Mouse (Mus musculus) forebrain, embryonic 15.5 days (tissue): ENCODE measurements around the gene Klri1. TPM values are rescaled to one million over a fixed set of nuclear protein-coding genes. Genes with fewer than 3 reads are reported as not detected.
"Not testable (repeated sequence)": the region's sequence is repeated elsewhere in the genome, so short reads cannot be mapped to it uniquely, and the experiment has no call there.

Experiments used
- ATAC-seq: fragments of 200-750 bp; cut with Nextera tagmentation; replicated peaks from 2 replicates; pipeline ENCODE4 v1.8.0; 2017; ENCODE audit warnings: mild to moderate bottlenecking, moderate TSS enrichment, moderate library complexity
- H3K27ac ChIP-seq: fragments of 300-500 bp; sonication (generic); replicated peaks from 2 replicates; pipeline ENCODE4 v1.5.1; 2015; ENCODE audit warnings: mild to moderate bottlenecking, inconsistent platforms
- H3K27me3 ChIP-seq: fragments of 300-500 bp; sonication (generic); 2 replicates; pipeline ENCODE4 v1.6.1; 2015; ENCODE audit warnings: inconsistent platforms
- H3K36me3 ChIP-seq: fragments of 300-500 bp; sonication (generic); 2 replicates; pipeline ENCODE4 v1.6.1; 2015; ENCODE audit warnings: mild to moderate bottlenecking, inconsistent platforms
- H3K4me1 ChIP-seq: fragments of 300-500 bp; sonication (generic); 2 replicates; pipeline ENCODE4 v1.6.1; 2015; ENCODE audit warnings: inconsistent platforms
- H3K4me2 ChIP-seq: fragments of 300-500 bp; sonication (generic); replicated peaks from 2 replicates; pipeline ENCODE4 v1.6.1; 2015; ENCODE audit warnings: mild to moderate bottlenecking, inconsistent platforms
- H3K4me3 ChIP-seq: fragments of 300-500 bp; sonication (generic); 2 replicates; pipeline ENCODE4 v1.5.1; 2015; ENCODE audit warnings: mild to moderate bottlenecking, inconsistent platforms
- H3K9ac ChIP-seq: fragments of 300-500 bp; sonication (generic); replicated peaks from 2 replicates; pipeline ENCODE4 v1.6.1; 2015; ENCODE audit warnings: mild to moderate bottlenecking, inconsistent platforms
- H3K9me3 ChIP-seq: fragments of 300-500 bp; sonication (generic); 2 replicates; pipeline ENCODE4 v1.6.1; 2016; ENCODE audit warnings: inconsistent platforms
- WGBS: fragments of 180-500 bp; shearing (Covaris S2); methylation state at CpG from one replicate; pipeline ENCODE4 v1.1.7; 2015; ENCODE audit warnings: mixed read lengths; 5-methylcytosine and 5-hydroxymethylcytosine counted together
- polyA plus RNA-seq: library from polyadenylated mRNA; unstranded; fragments of >200 nt; fragmentation: Nextera tagmentation; extraction: Ambion mirVana; gene quantifications from 2 replicates; pipeline ENCODE4 v1.2.1, GENCODE M21; 2015

Gene Klri1
- polyA plus RNA-seq: not detected in 2 replicates

DNA sequence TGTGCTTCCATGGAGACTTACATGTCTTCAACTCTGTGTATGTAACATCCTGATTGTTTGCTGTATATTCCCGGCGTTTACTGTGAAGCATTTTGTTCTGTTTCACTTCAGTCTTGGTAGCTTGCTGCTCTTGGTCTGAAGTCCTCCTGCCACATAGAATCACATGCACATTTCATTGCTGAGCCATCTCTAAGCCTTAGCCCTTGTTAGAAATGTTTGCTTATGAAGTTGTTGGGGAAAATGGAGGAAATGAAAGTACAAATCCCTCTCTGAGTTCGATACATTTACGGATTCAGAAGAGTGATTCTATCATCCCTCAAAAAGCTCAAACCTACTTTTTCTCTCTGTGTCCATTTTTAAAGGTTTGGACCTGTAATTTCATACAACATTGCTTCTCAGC lies at the start of gene Klri1:
Klri1 (minus strand) TSS at position 101 of the 400 bp plus-strand sequence.
- Histone ChIP-seq H3K4me3 (no peak within 1 kb of the TSS), H3K4me1 (no peaks in the 10 kb centered on the region), H3K4me2 (no peak within 1 kb of the TSS), H3K27ac (no peak within 1 kb of the TSS), H3K27me3 (no peaks in the 10 kb centered on the region), H3K9me3 (no peaks in the 10 kb centered on the region), H3K9ac (no peak within 1 kb of the TSS), H3K36me3 (no peaks in the 10 kb centered on the region)
- 92% methylated on average over 4 of the region's 4 CpGs for whole genome bisulfite sequencing
- ATAC-seq: no peak

DNA sequence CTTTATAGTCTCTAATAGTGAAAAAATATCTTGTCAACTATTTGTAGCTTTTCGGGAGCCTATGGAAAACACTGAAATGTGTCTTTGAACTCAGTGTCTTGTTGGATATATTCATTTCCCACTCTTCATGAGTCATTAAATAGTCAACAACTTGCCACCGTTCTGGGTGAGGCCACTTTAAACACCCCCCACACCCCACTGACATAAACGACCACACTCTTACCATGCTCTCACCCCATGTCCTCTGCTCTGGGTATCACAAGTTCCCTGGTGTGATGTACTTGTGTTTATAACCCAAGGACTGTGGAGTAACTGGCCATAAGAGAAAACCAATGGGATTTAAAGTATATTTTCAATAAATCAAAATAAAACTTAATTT lies 30.7 kb upstream of the Klri1 start:
- WGBS: 78% methylated on average over 3 of the region's 3 CpGs
- no peak for ATAC-seq
- H3K9ac ChIP-seq: no peak overlapping the region

DNA sequence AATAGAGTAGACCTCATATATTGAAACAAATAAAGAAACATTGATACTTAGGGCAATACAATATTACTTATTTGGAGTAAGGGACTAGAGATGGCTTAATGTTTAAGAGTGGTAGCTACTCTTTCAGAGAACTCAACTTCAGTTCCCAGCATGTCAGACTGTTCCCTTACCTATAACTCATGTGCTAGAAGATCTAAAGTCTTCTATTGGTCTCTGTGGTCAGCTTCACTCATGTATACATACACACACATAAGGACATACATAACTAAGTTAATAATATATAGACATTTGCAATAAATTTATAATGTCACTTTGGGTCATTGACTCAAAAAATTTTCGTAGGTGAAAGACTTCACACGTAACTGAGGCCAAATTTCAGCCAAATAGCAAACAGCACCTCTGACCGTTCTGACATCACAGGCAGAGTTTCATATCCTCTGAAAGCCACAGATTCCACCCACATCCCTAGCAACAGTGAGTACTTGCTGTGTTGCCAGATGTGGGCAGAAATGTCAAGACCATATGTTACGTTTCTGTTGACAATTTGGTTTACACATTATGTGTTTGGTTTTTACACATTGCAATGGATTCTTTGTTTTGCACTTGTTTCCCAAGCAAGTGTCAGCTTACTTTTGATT lies 30.2 kb upstream of the Klri1 start:
- Histone ChIP-seq H3K4me2 (no peak overlapping the region), H3K36me3 (no peaks in the 10 kb centered on the region), H3K9ac (no peak overlapping the region), H3K4me1 (no peaks in the 10 kb centered on the region), H3K27ac (no peak overlapping the region), H3K27me3 (no peaks in the 10 kb centered on the region), H3K4me3 (no peak overlapping the region), H3K9me3 (no peaks in the 10 kb centered on the region)
- ATAC-seq: no peak
- 87% methylated on average over 4 of the region's 4 CpGs for WGBS

More for the DNA sequence above, 30.7 kb upstream of the Klri1 start:
- H3K27ac ChIP-seq: no peak overlapping the region
- H3K36me3 ChIP-seq: no peaks in the 10 kb centered on the region
- no peak overlapping the region for H3K4me3 ChIP-seq
- H3K27me3 ChIP-seq: no peaks in the 10 kb centered on the region
- H3K4me2 ChIP-seq: no peak overlapping the region
- no peaks in the 10 kb centered on the region for H3K9me3 ChIP-seq
- H3K4me1 ChIP-seq: no peaks in the 10 kb centered on the region

DNA sequence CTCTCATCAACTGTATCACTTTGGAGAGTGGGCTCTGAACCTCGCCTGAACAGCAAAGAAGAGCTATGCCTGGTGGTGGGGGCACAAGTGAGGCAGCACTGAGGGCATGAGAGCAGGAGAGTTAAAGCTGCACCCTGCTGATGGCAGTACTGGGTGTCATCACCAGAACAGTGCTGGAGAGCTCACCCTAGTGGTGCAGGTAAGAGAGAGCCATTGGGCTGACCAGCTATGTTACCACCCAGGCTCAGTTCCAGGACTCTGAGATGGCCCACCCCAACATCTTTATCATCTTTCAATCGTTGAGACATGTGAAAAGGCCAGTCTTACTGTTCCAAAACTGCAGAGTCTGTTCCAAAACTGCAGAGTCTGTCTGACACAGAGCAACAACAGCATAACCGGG lies 29.2 kb upstream of the Klri1 start:
- Histone ChIP-seq H3K36me3 (no peaks in the 10 kb centered on the region), H3K27me3 (no peaks in the 10 kb centered on the region), H3K4me2 (no peak overlapping the region), H3K4me3 (no peak overlapping the region), H3K27ac (no peak overlapping the region), H3K9me3 (no peaks in the 10 kb centered on the region), H3K9ac (no peak overlapping the region), H3K4me1 (no peaks in the 10 kb centered on the region)
- 62% methylated on average over 3 of the region's 3 CpGs for WGBS
- no peak for ATAC-seq

DNA sequence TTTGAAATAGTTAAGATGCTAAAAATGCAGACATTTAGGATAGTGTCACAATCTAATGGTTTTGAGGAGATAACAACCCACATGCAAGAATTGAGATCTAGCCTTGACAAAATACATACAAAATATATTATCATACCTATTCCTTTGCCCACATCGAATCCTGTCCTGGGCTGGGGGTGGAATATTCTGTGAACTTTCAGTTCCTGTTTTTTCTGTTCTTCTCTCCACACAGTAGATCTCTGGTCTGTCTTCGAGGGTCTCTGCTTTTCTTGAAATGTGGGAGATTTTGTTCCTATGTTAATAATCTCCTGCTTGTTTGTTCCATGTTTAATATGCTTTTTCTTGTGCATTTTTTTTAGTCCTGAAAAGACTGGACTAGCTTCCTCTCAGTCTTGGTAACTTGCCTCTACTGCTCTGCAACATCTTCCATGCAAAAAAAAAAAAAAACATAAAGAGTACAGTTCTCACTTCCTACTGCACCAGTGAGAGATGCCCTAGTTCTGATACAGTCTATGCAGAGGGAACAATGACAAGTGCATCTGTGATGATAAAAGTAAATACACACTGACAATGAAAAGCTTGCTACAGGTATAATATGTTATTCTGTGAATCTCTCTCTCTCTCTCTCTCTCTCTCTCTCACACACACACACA lies 23.3 kb upstream of the Klri1 start, which contains the start of gene Klri2:
Klri2 (minus strand) TSS at position 416 of the 653 bp plus-strand sequence.
- no peaks in the 10 kb centered on the region for H3K36me3 ChIP-seq
- no peaks in the 10 kb centered on the region for H3K27me3 ChIP-seq
- no peaks in the 10 kb centered on the region for H3K4me1 ChIP-seq
- no peak within 1 kb of the TSS for H3K27ac ChIP-seq
- WGBS: 69% methylated on average over 2 of the region's 2 CpGs
- no peak within 1 kb of the TSS for H3K4me2 ChIP-seq
- no peak for ATAC-seq
- H3K4me3 ChIP-seq: no peak within 1 kb of the TSS
- H3K9ac ChIP-seq: no peak within 1 kb of the TSS
- H3K9me3 ChIP-seq: no peaks in the 10 kb centered on the region

DNA sequence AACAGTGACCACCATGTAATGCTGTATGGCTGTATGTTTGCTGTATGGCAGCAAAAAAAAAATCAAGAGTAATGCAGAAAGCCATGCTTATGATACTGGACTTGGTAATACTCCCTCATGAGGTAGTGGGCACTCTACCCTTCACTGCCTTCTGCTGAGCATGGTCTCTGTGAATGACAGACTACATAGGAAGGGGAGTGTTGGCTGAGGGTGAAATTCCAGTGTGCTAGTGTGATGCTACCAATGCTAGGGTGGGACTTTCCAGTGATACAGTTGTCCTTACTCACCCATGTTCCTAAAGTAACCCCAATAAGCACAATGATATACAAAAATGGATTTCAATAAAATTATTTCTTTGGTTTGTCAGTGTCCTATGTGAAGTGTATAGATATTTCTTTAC lies 19.5 kb upstream of the Klri1 start:
- Histone ChIP-seq H3K4me1 (no peaks in the 10 kb centered on the region), H3K27ac (no peak overlapping the region), H3K4me2 (no peak overlapping the region), H3K9me3 (no peaks in the 10 kb centered on the region), H3K9ac (no peak overlapping the region), H3K36me3 (no peaks in the 10 kb centered on the region), H3K27me3 (no peaks in the 10 kb centered on the region), H3K4me3 (no peak overlapping the region)
- ATAC-seq: no peak

DNA sequence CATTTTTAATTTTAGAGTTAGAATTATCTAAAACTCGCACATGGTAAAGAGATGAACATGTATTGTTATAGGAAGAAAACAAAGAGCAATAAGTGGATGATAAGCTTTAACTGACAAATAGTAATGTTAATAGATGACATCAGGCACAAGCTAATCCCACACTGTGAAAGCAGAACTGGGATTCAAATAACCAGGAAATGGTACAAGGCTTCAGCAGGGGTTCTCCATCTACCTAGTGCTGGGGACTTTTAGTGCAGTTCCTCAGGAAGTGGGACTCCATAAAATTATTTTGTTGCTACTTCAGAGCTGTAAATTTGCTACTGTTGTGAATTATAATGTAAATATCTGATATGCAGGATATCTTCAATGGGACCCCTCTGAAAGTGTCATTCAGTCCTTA lies 10.3 kb upstream of the Klri1 start:
- Histone ChIP-seq H3K36me3 (no peaks in the 10 kb centered on the region), H3K9ac (no peak overlapping the region), H3K27me3 (no peaks in the 10 kb centered on the region), H3K4me1 (no peaks in the 10 kb centered on the region), H3K27ac (no peak overlapping the region), H3K9me3 (no peaks in the 10 kb centered on the region), H3K4me2 (no peak overlapping the region), H3K4me3 (no peak overlapping the region)
- no peak for ATAC-seq
- 93% methylated on average over 1 of the region's 1 CpGs for WGBS

DNA sequence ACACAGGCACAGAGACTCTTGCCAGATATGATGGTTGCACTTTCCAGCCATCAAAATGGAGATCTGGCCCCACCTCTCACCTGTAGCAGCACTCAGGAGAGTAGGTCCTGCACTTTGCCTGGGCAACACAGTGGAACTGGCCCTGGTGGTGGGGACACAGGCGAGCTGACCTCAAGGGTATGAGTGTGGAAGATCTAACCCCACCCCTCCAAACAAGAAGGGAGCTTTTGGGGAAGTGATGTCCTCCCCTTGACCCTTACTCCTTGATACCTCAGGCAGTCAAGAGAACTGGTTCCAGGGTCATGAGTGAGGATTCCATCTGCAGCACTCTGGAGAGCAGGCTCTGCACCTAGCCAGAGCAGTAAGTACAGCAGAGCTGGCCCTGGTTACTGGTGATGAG lies 4.5 kb upstream of the Klri1 start:
- no peak for ATAC-seq
- H3K36me3 ChIP-seq: no peaks in the 10 kb centered on the region
- no peak overlapping the region for H3K9ac ChIP-seq
- H3K9me3 ChIP-seq: no peaks in the 10 kb centered on the region
- H3K4me3 ChIP-seq: no peak overlapping the region
- H3K27ac ChIP-seq: no peak overlapping the region
- H3K27me3 ChIP-seq: no peaks in the 10 kb centered on the region
- no peak overlapping the region for H3K4me2 ChIP-seq
- no peaks in the 10 kb centered on the region for H3K4me1 ChIP-seq
- 58% methylated on average over 1 of the region's 1 CpGs for WGBS

DNA sequence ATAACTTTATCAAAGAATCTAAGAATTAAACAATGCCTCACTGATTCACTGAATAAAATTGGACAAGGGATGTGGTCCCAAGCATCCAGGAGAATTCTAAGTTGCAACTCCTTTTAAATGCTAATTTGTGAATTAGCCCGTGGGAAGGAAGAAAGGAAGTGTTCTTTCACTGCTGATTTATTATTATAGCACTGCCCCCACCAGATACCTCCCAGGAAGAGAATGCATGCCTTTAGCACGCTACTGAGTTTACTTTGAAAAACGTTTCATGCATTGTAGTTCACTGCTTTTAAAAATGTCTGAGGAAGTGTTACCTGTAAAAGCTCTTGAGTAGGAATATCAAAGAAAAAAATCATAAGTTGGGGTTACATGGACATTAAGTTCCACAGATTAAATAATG lies 3.6 kb upstream of the Klri1 start:
- no peak for ATAC-seq
- Histone ChIP-seq H3K27ac (no peak overlapping the region), H3K9ac (no peak overlapping the region), H3K4me1 (no peaks in the 10 kb centered on the region), H3K27me3 (no peaks in the 10 kb centered on the region), H3K9me3 (no peaks in the 10 kb centered on the region), H3K4me2 (no peak overlapping the region), H3K36me3 (no peaks in the 10 kb centered on the region), H3K4me3 (no peak overlapping the region)
- WGBS: 21% methylated on average over 3 of the region's 3 CpGs

DNA sequence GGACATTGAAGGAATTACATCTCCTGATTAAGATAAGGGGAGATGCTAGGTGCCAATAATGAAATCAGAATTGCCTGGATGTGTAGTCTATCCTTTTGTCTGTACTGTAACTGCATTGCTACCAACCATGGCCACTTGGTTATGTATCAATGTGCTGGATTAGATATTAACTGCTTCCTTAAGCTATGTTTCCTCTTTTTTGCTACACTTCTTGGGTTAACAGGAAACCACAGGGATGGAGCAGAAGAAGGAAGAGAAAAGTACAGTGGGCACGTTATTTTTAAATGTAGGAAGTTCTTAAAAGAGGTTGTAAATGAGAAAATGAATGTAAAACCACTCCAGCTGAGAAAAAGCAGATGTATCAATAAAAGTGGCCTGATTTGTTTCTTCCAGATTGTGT lies 3.4 kb downstream of the Klri1 start:
- 30% methylated on average over 1 of the region's 1 CpGs for WGBS
- Histone ChIP-seq H3K36me3 (no peaks in the 10 kb centered on the region), H3K9ac (no peak overlapping the region), H3K4me2 (no peak overlapping the region), H3K27me3 (no peaks in the 10 kb centered on the region), H3K4me1 (no peaks in the 10 kb centered on the region), H3K9me3 (no peaks in the 10 kb centered on the region), H3K4me3 (no peak overlapping the region), H3K27ac (no peak overlapping the region)
- ATAC-seq: no peak

DNA sequence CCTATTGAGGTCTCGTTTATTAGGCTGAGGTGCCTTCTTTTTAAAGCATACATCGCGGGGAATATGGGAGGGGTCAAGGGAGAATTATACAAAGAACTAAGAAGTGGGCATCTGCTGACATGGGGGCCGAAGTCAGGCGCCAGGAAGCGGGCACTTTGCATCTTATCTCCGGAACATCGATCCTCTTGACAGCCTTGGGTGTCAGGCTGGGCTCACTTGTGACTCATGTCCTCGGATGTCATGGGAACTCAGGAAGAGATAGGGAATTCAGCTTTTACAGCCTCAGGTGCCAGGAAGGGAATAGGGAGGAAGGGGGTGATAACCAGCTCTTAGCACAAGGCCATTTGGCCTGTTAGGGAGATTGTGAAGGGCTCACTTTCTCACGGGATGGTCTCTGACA lies 25.5 kb downstream of the Klri1 start:
- H3K9me3 ChIP-seq: 0 out of 2 replicates have a peak, but pooled peaks cover 10% of the 10 kb centered on the region
- H3K4me2 ChIP-seq, H3K9ac ChIP-seq, H3K4me1 ChIP-seq, H3K27ac ChIP-seq, H3K36me3 ChIP-seq, H3K4me3 ChIP-seq, H3K27me3 ChIP-seq, ATAC-seq: not testable (repeated sequence)
- 85% methylated on average over 10 of the region's 10 CpGs for WGBS

DNA sequence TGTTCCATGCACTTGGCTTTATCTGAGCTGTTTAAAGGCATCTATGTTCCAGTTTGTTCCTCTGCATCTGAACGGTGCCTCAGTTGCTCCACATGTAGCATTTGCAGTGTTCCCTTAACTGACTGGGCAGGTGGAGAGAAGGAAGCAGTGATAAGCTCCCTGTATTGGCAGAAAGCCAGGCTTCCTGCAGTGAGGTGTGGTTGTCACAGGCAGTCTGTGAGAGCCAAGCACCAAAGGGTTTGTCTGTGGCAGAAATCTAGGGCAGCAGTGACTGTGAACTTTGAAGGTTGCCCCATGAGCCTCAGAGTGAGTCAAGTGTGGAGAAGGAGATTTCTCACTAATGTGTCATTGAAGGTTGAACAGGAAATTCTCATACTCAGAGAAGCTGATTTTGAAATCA lies 36.6 kb downstream of the Klri1 start:
- Histone ChIP-seq H3K4me1 (no peaks in the 10 kb centered on the region), H3K36me3 (no peaks in the 10 kb centered on the region), H3K4me2 (no peak overlapping the region), H3K4me3 (no peak overlapping the region), H3K27me3 (no peaks in the 10 kb centered on the region), H3K27ac (no peak overlapping the region), H3K9ac (no peak overlapping the region), H3K9me3 (no peaks in the 10 kb centered on the region)
- no peak for ATAC-seq
- WGBS: 76% methylated on average over 1 of the region's 1 CpGs

DNA sequence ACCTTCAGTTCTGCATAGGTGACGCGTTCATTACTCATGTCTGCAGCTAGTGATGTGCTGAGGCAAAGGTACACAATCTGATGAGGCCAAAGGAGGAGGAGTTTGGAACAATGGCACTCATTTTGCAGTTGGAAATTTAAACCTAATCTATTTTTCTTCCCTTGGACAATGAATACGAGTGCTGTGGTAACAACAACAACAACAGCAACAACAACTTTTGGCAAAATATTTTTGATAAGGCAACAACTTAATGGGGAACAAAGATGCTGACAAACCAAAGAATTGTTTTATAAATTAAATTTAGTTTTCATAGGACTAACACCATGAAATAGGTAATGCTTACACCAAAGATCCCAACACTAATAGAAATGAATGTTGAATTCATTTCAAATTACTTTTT lies 38.1 kb downstream of the Klri1 start, which contains the start of gene Klrc1:
Klrc1 (minus strand) TSS at position 101 of the 400 bp plus-strand sequence.
- no peak for ATAC-seq
- Histone ChIP-seq H3K27me3 (no peaks in the 10 kb centered on the region), H3K9ac (no peak within 1 kb of the TSS), H3K4me2 (no peak within 1 kb of the TSS), H3K4me3 (no peak within 1 kb of the TSS), H3K9me3 (no peaks in the 10 kb centered on the region), H3K27ac (no peak within 1 kb of the TSS), H3K4me1 (no peaks in the 10 kb centered on the region), H3K36me3 (no peaks in the 10 kb centered on the region)
- WGBS: 90% methylated on average over 3 of the region's 3 CpGs
